8 mouse cellular contexts compared by ENCODE assay signal in the genomic region with DNA sequence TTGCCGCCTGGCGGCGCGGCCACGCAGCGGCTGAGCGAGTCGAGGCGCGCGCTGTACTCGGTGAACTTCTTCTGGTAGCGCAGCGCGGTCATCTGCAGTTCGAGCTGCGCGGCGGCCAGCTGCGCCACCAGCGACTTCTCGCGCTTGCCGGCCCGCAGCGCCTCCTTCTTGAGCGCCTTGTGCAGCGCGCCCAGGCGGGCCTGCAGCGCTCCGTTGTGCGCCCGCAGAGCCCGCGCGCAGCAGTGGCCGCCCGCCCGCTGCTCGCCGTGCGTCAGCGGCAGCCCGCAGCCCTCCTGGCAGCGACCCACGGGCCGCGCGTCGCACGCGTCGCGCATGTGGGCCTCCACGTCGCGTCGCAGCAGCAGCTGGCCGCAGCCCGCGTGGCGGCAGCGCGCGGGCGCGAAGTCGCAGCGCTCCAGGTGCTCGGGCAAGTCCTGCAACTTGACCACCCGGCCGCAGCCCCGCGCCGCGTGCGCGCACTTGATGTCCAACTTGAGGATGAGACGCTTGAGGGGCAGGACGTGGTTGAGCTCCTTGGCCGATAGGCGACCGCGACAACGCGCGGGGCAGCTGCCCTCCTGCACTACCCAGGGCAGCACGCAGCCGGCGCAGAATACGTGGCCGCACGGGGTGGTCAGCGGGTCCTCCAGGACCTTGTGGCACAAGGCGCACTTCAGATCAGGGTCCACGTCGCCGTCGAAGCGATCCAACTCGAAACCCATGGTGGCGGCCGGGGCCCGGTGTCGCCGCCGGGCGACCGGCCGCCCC. TPM values are rescaled to one million over a fixed set of nuclear protein-coding genes. Genes with fewer than 3 reads are reported as not detected.
A peak's percentile ranks its signal among the peaks of the same experiment; 100 is the strongest.
DNase-seq lines count a peak whose midpoint lies in the region; ATAC-seq and TF ChIP-seq lines count a peak whose summit lies in the region.

A gene (minus strand): TSS at position 731 of the 768 bp plus-strand sequence.

- peak; percentile 83 for DNase-seq in adrenal gland, adult 2 months
- peak; percentile 74 for DNase-seq in forebrain, embryonic 14.5 days (ENCODE audit: low spot score)
- peak; percentile 73 to 81 for DNase-seq in heart, postnatal 10 days
- peak; percentile 64 to 78 for DNase-seq in kidney, postnatal 36 days
- DNase-seq in ovary, postnatal 36 days (ENCODE audit: low spot score) = peak; percentile 57
- no peak for DNase-seq in B cell, adult 2 months

- H3K36me3 ChIP-seq in C2C12 (ENCODE audit: control insufficient read depth, insufficient read depth) = no peaks in the 10 kb centered on the region
- no peaks in the 10 kb centered on the region for H3K36me3 ChIP-seq in forebrain, embryonic 14.5 days (ENCODE audit: control insufficient read depth, insufficient read depth, low read length)
- no peaks in the 10 kb centered on the region for H3K36me3 ChIP-seq in lung, embryonic 15.5 days

- H3K4me1 ChIP-seq in forebrain, embryonic 14.5 days (ENCODE audit: control insufficient read depth, insufficient read depth, low read length) = peaks cover 7% of the 10 kb centered on the region; the same call in 1 of the 2 replicates
- H3K4me1 ChIP-seq in lung, embryonic 15.5 days = peaks cover 45% of the 10 kb centered on the region

- peak within 1 kb of the TSS; percentile 29 for H3K4me3 ChIP-seq in C2C12 (ENCODE audit: insufficient read depth, poor library complexity, severe bottlenecking)
- H3K4me3 ChIP-seq in forebrain, embryonic 14.5 days (ENCODE audit: low read depth, low read length) = peak within 1 kb of the TSS; percentile 52
- peak within 1 kb of the TSS; percentile 72 for H3K4me3 ChIP-seq in lung, embryonic 15.5 days

- H3K79me3 ChIP-seq in C2C12 (ENCODE audit: low read depth) = peaks cover 1% of the 10 kb centered on the region

- H3K27me3 ChIP-seq in C2C12 (ENCODE audit: control insufficient read depth, insufficient read depth, insufficient read length) = no peaks in the 10 kb centered on the region
- peaks cover 11% of the 10 kb centered on the region; the same call in 1 of the 2 replicates for H3K27me3 ChIP-seq in forebrain, embryonic 14.5 days (replicated peaks; ENCODE audit: control insufficient read depth, insufficient read depth, low read length)
- H3K27me3 ChIP-seq in lung, embryonic 15.5 days = no peaks in the 10 kb centered on the region

- TF ChIP-seq CTCF in C2C12 (IDR thresholded peaks at IDR 0.05; ENCODE audit: control insufficient read depth, insufficient read depth, insufficient read length) = peak; percentile 41

- peak; percentile 71 for ATAC-seq in forebrain, embryonic 14.5 days
- ATAC-seq in lung, embryonic 15.5 days (ENCODE audit: borderline replicate concordance, extremely low read depth, low FRiP score, low TSS enrichment) = peak; percentile 62

- H3K9ac ChIP-seq in forebrain, embryonic 14.5 days (ENCODE audit: low read length) = peak within 1 kb of the TSS; percentile 62
- peak within 1 kb of the TSS; percentile 72 for H3K9ac ChIP-seq in lung, embryonic 15.5 days

- H3K79me2 ChIP-seq in C2C12 (ENCODE audit: control insufficient read depth, insufficient read depth) = peaks cover 12% of the 10 kb centered on the region

- peak within 1 kb of the TSS; percentile 84 for H3ac ChIP-seq in C2C12 (ENCODE audit: control insufficient read depth, insufficient read length, low read depth)

- peak within 1 kb of the TSS; percentile 52 for H3K27ac ChIP-seq in forebrain, embryonic 14.5 days (ENCODE audit: low read depth, low read length)
- H3K27ac ChIP-seq in lung, embryonic 15.5 days = peak within 1 kb of the TSS; percentile 94

- H3K4me2 ChIP-seq in forebrain, embryonic 14.5 days (ENCODE audit: low read length) = peak within 1 kb of the TSS; percentile 100
- H3K4me2 ChIP-seq in lung, embryonic 15.5 days = peak within 1 kb of the TSS; percentile 90

- intact Hi-C loops in heart, postnatal 10 days (cut with DNase I) = loop anchor here (2.0 to 5.0 kb wide), 2 partner anchors 111 to 495 kb away; no protein-coding TSS in a partner anchor

- H3K9me3 ChIP-seq in forebrain, embryonic 14.5 days (replicated peaks; ENCODE audit: control insufficient read depth, low read length) = no peaks in the 10 kb centered on the region
- no peaks in the 10 kb centered on the region for H3K9me3 ChIP-seq in lung, embryonic 15.5 days

- WGBS in forebrain, embryonic 14.5 days = under 1% methylated on average over 111 of the region's 111 CpGs
- under 1% methylated on average over 104 of the region's 111 CpGs for whole genome bisulfite sequencing in lung, embryonic 15.5 days

TF ChIP-seq in C2C12, 6 proteins besides CTCF, POLR2A, EP300 and RAD21:
- no peak for TF ChIP-seq MAX (IDR thresholded peaks at IDR 0.05)
- TF ChIP-seq CEBPB (IDR thresholded peaks at IDR 0.05; ENCODE audit: low read depth) = no peak
- no peak for TF ChIP-seq MYOD1 (IDR thresholded peaks at IDR 0.05; ENCODE audit: control insufficient read depth, insufficient read length, low read depth)
- no peak for TF ChIP-seq FOSL1 (IDR thresholded peaks at IDR 0.05; ENCODE audit: insufficient read depth, low read length, poor library complexity, severe bottlenecking)
- no peak for TF ChIP-seq USF1 (IDR thresholded peaks at IDR 0.05; ENCODE audit: low read depth)
- TF ChIP-seq MYOG (IDR thresholded peaks at IDR 0.05; ENCODE audit: control insufficient read depth, extremely low read depth, insufficient read length) = no peak

RNA-seq across cellular contexts. Expression of the gene that starts here (rescaled TPM):
- 10.5 TPM for polyA plus RNA-seq in C2C12 (2012; fragmentation: generic; extraction: Trizol)
- total RNA-seq in adrenal gland, adult 2 months (2021) = 10 to 100 TPM; 20.4 to 23.3 TPM
- 27.8 and 31.9 TPM in 2 replicates for polyA plus RNA-seq in adrenal gland, adult 2 months (2012; rRNA removed)
- 16.5 and 17.0 TPM in 2 replicates for polyA plus RNA-seq in forebrain, embryonic 14.5 days (2014; fragmentation: Nextera tagmentation; extraction: Ambion mirVana)
- total RNA-seq in heart, postnatal 10 days (2021) = 10 to 100 TPM; 41.4 to 69.5 TPM
- polyA plus RNA-seq in lung, embryonic 15.5 days (2015; fragmentation: Nextera tagmentation; extraction: Ambion mirVana) = 9.7 and 11.0 TPM in 2 replicates

Comparison
In these comparisons a context has a peak if more than half of its experiments do, and no peak if none do; other contexts are left out.
1. DNase-seq: peak in adrenal gland, adult 2 months (single experiment), forebrain, embryonic 14.5 days (single experiment), heart, postnatal 10 days (2 of 2), kidney, postnatal 36 days (2 of 2) and ovary, postnatal 36 days (single experiment); none in B cell, adult 2 months (0 of 2).
2. Peak in every context shown above with its lines, with median percentiles within 50 percentile points of each other: H3K4me3 ChIP-seq.